Mouse (Mus musculus): ENCODE results near the gene Zfand3.
A peak's percentile ranks its signal among the peaks of the same experiment; 100 is the strongest.

Zfand3 gene

GRCm38 (mm10) chr17:30004203-30005102 lies at the start of gene Zfand3:
Gene Zfand3, plus strand, starts transcription at chr17:30004733.
- peak; percentile 93 for DNase-seq (ENCODE audit: low read depth)

GRCm38 (mm10) chr17:29955880-29956279 lies 48.7 kb upstream of the Zfand3 start:
- DNase-seq (ENCODE audit: low read depth), result no peak

GRCm38 (mm10) chr17:29963730-29964259 lies 40.7 kb upstream of the Zfand3 start:
- DNase-seq (ENCODE audit: low read depth), result no peak

- no peak for DNase-seq (ENCODE audit: low read depth)
Observed at GRCm38 (mm10) chr17:29965506-29965905, 39.0 kb upstream of the Zfand3 start.

GRCm38 (mm10) chr17:29970037-29970555 lies 34.4 kb upstream of the Zfand3 start, which contains the start of gene Mdga1:
Gene Mdga1, minus strand, starts transcription at chr17:29970087.
- no peak for DNase-seq (ENCODE audit: low read depth)

- no peak for DNase-seq (ENCODE audit: low read depth)
Observed at GRCm38 (mm10) chr17:29971761-29972432, 32.6 kb upstream of the Zfand3 start.

- no peak for DNase-seq (ENCODE audit: low read depth)
Observed at GRCm38 (mm10) chr17:29973226-29973625, 31.3 kb upstream of the Zfand3 start.

- DNase-seq (ENCODE audit: low read depth), result peak; percentile 63
Observed at GRCm38 (mm10) chr17:29975731-29976130, 28.8 kb upstream of the Zfand3 start.

GRCm38 (mm10) chr17:29979020-29979419 lies 25.5 kb upstream of the Zfand3 start:
- no peak for DNase-seq (ENCODE audit: low read depth)

GRCm38 (mm10) chr17:29979841-29980240 lies 24.7 kb upstream of the Zfand3 start:
- DNase-seq (ENCODE audit: low read depth), result no peak

- DNase-seq (ENCODE audit: low read depth), result no peak
Observed at GRCm38 (mm10) chr17:29981568-29981967, 23.0 kb upstream of the Zfand3 start.

- no peak for DNase-seq (ENCODE audit: low read depth)
Observed at GRCm38 (mm10) chr17:29983190-29983589, 21.3 kb upstream of the Zfand3 start.

- DNase-seq (ENCODE audit: low read depth), result no peak
Observed at GRCm38 (mm10) chr17:29984931-29985330, 19.6 kb upstream of the Zfand3 start.

GRCm38 (mm10) chr17:29985534-29985933 lies 19.0 kb upstream of the Zfand3 start:
- no peak for DNase-seq (ENCODE audit: low read depth)

GRCm38 (mm10) chr17:29988141-29988540 lies 16.4 kb upstream of the Zfand3 start:
- no peak for DNase-seq (ENCODE audit: low read depth)

GRCm38 (mm10) chr17:29989653-29990052 lies 14.9 kb upstream of the Zfand3 start:
- no peak for DNase-seq (ENCODE audit: low read depth)

- DNase-seq (ENCODE audit: low read depth), result no peak
Observed at GRCm38 (mm10) chr17:29990136-29990535, 14.4 kb upstream of the Zfand3 start.

- DNase-seq (ENCODE audit: low read depth), result no peak
Observed at GRCm38 (mm10) chr17:29990845-29991244, 13.7 kb upstream of the Zfand3 start.

- no peak for DNase-seq (ENCODE audit: low read depth)
Observed at GRCm38 (mm10) chr17:29993488-29993887, 11.0 kb upstream of the Zfand3 start.

- DNase-seq (ENCODE audit: low read depth), result no peak
Observed at GRCm38 (mm10) chr17:29994011-29994410, 10.5 kb upstream of the Zfand3 start.

- DNase-seq (ENCODE audit: low read depth), result no peak
Observed at GRCm38 (mm10) chr17:29994459-29994858, 10.1 kb upstream of the Zfand3 start.

GRCm38 (mm10) chr17:29995986-29996385 lies 8.5 kb upstream of the Zfand3 start:
- no peak for DNase-seq (ENCODE audit: low read depth)

GRCm38 (mm10) chr17:29997726-29998125 lies 6.8 kb upstream of the Zfand3 start:
- no peak for DNase-seq (ENCODE audit: low read depth)
